20 mouse cellular contexts compared by ENCODE assay signal in genomic region chr3:72455326-72455725, GRCm38 (mm10).
DNase-seq lines count a peak whose midpoint lies in the region; ATAC-seq and TF ChIP-seq lines count a peak whose summit lies in the region.
"Had no signal": no experiment of that assay in that cellular context is flagged by ENCODE, and none has a peak within 500 bp of the region (broad histone marks: within the 10 kb centered on the region; RNA-seq: fewer than 3 reads in every experiment).

No protein-coding gene starts in this region.

- no peak for TF ChIP-seq POLR2A in cerebellum, adult 2 months (IDR thresholded peaks at IDR 0.05; ENCODE audit: borderline replicate concordance, insufficient read depth, low read length)

- no peaks in the 10 kb centered on the region for H3K27me3 ChIP-seq in midbrain, embryonic 14.5 days (ENCODE audit: control insufficient read depth, insufficient read depth, low read length)
- no peaks in the 10 kb centered on the region for H3K27me3 ChIP-seq in midbrain, embryonic 11.5 days (ENCODE audit: control insufficient read depth, insufficient read depth, low read length)
- H3K27me3 ChIP-seq in cerebellum, adult 2 months (ENCODE audit: control insufficient read depth, insufficient read depth, low read length) = no peaks in the 10 kb centered on the region
- H3K27me3 ChIP-seq: CH12.LX; heart, embryonic 13.5 days; intestine, embryonic 15.5 days; liver, embryonic 13.5 days; lung, embryonic 15.5 days had no signal

- 38% methylated on average over 1 of the region's 1 CpGs for WGBS in midbrain, embryonic 14.5 days
- WGBS in midbrain, embryonic 11.5 days = 65% methylated on average over 1 of the region's 1 CpGs
- 0% methylated on average over 1 of the region's 1 CpGs for WGBS in cerebellum, adult 2 months
- WGBS in large intestine, adult 2 months = 0% methylated on average over 1 of the region's 1 CpGs

- no peak for ATAC-seq in midbrain, embryonic 14.5 days (ENCODE audit: low FRiP score, low TSS enrichment)
- no peak for ATAC-seq in midbrain, embryonic 11.5 days (ENCODE audit: low FRiP score)
- no peak for ATAC-seq in megakaryocyte, adult 5-6 weeks (ENCODE audit: poor library complexity, severe bottlenecking)
- ATAC-seq: forebrain, embryonic 16.5 days; intestine, embryonic 15.5 days; midbrain, embryonic 16.5 days had no signal

- no peaks in the 10 kb centered on the region for H3K36me3 ChIP-seq in midbrain, embryonic 14.5 days (ENCODE audit: control insufficient read depth, insufficient read depth, low read length)
- no peaks in the 10 kb centered on the region for H3K36me3 ChIP-seq in midbrain, embryonic 11.5 days (ENCODE audit: control insufficient read depth, insufficient read depth, low read length)
- H3K36me3 ChIP-seq: heart, embryonic 13.5 days; intestine, embryonic 15.5 days; liver, embryonic 13.5 days; lung, embryonic 15.5 days had no signal

- no peak overlapping the region for H3K9ac ChIP-seq in midbrain, embryonic 14.5 days (replicated peaks; ENCODE audit: low read length)
- H3K9ac ChIP-seq in midbrain, embryonic 11.5 days (ENCODE audit: low read length) = no peak overlapping the region
- H3K9ac ChIP-seq: heart, embryonic 13.5 days; intestine, embryonic 15.5 days; liver, embryonic 13.5 days; lung, embryonic 15.5 days had no signal

- no peak overlapping the region for H3K27ac ChIP-seq in midbrain, embryonic 14.5 days (replicated peaks; ENCODE audit: low read depth, low read length)
- H3K27ac ChIP-seq in midbrain, embryonic 11.5 days (ENCODE audit: low read depth, low read length) = no peak overlapping the region
- H3K27ac ChIP-seq in cerebellum, adult 2 months (ENCODE audit: insufficient read depth, low read length) = no peak overlapping the region
- H3K27ac ChIP-seq: heart, embryonic 13.5 days; intestine, embryonic 15.5 days; liver, embryonic 13.5 days; lung, embryonic 15.5 days; macrophage had no signal

- TF ChIP-seq CTCF in cerebellum, adult 2 months (IDR thresholded peaks at IDR 0.05; ENCODE audit: borderline replicate concordance, insufficient read depth, low read depth, low read length) = no peak

- no peaks in the 10 kb centered on the region for H3K4me1 ChIP-seq in midbrain, embryonic 14.5 days (ENCODE audit: control insufficient read depth, insufficient read depth, low read length)
- H3K4me1 ChIP-seq in midbrain, embryonic 11.5 days (ENCODE audit: control insufficient read depth, insufficient read depth, low read length) = no peaks in the 10 kb centered on the region
- no peaks in the 10 kb centered on the region for H3K4me1 ChIP-seq in cerebellum, adult 2 months (ENCODE audit: control insufficient read depth, insufficient read depth, low read length)
- H3K4me1 ChIP-seq: heart, embryonic 13.5 days; intestine, embryonic 15.5 days; liver, embryonic 13.5 days; lung, embryonic 15.5 days had no signal

- no peak overlapping the region for H3K4me2 ChIP-seq in midbrain, embryonic 14.5 days (ENCODE audit: low read length)
- H3K4me2 ChIP-seq in midbrain, embryonic 11.5 days = no peak overlapping the region
- H3K4me2 ChIP-seq: heart, embryonic 13.5 days; intestine, embryonic 15.5 days; liver, embryonic 13.5 days; lung, embryonic 15.5 days had no signal

- H3K9me3 ChIP-seq in midbrain, embryonic 14.5 days (ENCODE audit: control insufficient read depth, low read length) = no peaks in the 10 kb centered on the region
- no peaks in the 10 kb centered on the region for H3K9me3 ChIP-seq in midbrain, embryonic 11.5 days (ENCODE audit: control insufficient read depth, low read length)
- H3K9me3 ChIP-seq: heart, embryonic 13.5 days; intestine, embryonic 15.5 days; liver, embryonic 13.5 days; lung, embryonic 15.5 days had no signal

- peak; percentile 7 for DNase-seq in embryo, embryonic 10.5 days (ENCODE audit: low spot score)
- no peak for DNase-seq in embryo, embryonic 10 days (ENCODE audit: low spot score)
- DNase-seq in midbrain, embryonic 14.5 days = peak; percentile 2
- no peak for DNase-seq in midbrain, embryonic 11.5 days (ENCODE audit: low spot score, missing footprints)
- DNase-seq in cerebellum, adult 2 months = peak; percentile 12 to 56
- DNase-seq in large intestine, adult 2 months (ENCODE audit: low read depth, low spot score) = peak; percentile 1
- no peak for DNase-seq in adrenal gland, adult (ENCODE audit: inconsistent age in 2 of 2, low spot score in 1 of 2)
- DNase-seq: adrenal gland, postnatal 14 days; heart, postnatal 36 days; liver, embryonic 13.5 days; thymus, postnatal 36 days had no signal

- no peak overlapping the region for H3K4me3 ChIP-seq in midbrain, embryonic 14.5 days (replicated peaks; ENCODE audit: low read depth, low read length)
- no peak overlapping the region for H3K4me3 ChIP-seq in midbrain, embryonic 11.5 days (ENCODE audit: low read depth, low read length)
- no peak overlapping the region for H3K4me3 ChIP-seq in cerebellum, adult 2 months (replicated peaks; ENCODE audit: insufficient read depth, low read depth, low read length)
- H3K4me3 ChIP-seq: erythroblast, embryonic 14.5 days; heart, embryonic 13.5 days; intestine, embryonic 15.5 days; liver, embryonic 13.5 days; lung, embryonic 15.5 days had no signal

Comparison
In these comparisons a context has a peak if more than half of its experiments do, and no peak if none do; other contexts are left out.
1. DNase-seq: peak in embryo, embryonic 10.5 days (single experiment), midbrain, embryonic 14.5 days (single experiment), cerebellum, adult 2 months (2 of 2) and large intestine, adult 2 months (single experiment); none in embryo, embryonic 10 days (single experiment), midbrain, embryonic 11.5 days (single experiment) and adrenal gland, adult (0 of 2).